Mouse (Mus musculus): Measurements from ENCODE around the gene Cerkl. TPM values are rescaled to one million over a fixed set of nuclear protein-coding genes. Genes with fewer than 3 reads are reported as not detected.

Gene Cerkl
- total and polyA plus RNA-seq, 2 experiments from 2014 or later, result 1.4 TPM; not detected in 1

DNA sequence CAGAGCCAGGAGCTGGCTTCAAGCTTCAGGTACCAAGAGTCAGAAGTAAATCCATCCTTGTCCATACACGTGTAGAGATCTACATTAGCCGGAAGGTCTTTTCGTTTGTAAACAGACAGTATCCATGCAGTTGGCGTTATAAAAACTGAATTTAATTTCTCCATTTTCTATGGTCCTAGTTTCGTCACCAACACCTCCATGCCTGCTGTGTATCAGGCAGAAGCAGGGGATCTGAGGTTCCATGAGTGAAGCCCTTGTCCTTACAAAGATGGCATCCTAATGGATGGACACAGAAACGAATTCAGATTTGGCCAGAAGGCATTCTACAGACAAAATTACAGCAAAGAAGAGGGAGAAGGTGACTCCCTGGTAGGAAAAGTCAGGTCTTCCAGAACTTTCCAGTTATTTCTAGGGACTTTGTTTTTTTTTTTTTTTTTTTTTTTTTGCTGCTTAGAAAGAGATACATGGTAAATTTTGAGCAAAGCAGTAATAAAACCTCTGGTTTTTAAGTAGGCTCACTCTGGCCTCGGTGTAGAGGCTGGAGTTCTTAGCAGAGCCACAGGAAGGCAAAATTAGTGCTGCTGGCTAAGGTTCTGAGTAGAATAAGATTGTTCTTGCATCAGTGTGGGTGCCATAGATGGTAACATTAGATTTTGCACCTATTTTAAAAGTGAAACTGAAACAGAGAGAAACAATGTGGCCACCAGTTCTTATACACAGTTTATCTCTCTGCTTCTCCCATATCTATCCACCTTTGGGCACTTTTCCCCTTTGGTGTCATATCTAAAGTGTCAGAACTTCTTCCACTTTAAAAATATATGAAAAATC, 85.0 kb downstream of the Cerkl start:
- H3K36me3 ChIP-seq (replicated peaks; ENCODE audit: control insufficient read depth, insufficient read depth, low read length), result no peaks in the 10 kb centered on the region
- no peak overlapping the region for H3K9ac ChIP-seq (replicated peaks; ENCODE audit: low read depth, low read length)
- no peak overlapping the region for H3K27ac ChIP-seq (ENCODE audit: low read depth)
- 81% methylated on average over 7 of the region's 7 CpGs for WGBS
- no peaks in the 10 kb centered on the region for H3K9me3 ChIP-seq (replicated peaks; ENCODE audit: control insufficient read depth, low read length)
- no peak for TF ChIP-seq CTCF (IDR thresholded peaks at IDR 0.05; ENCODE audit: low read depth)
- TF ChIP-seq EP300 (IDR thresholded peaks at IDR 0.05; ENCODE audit: low read depth), result no peak
- H3K4me1 ChIP-seq (ENCODE audit: control insufficient read depth, insufficient read depth), result no peaks in the 10 kb centered on the region
- H3K4me2 ChIP-seq (ENCODE audit: low read depth, low read length), result no peak overlapping the region
- no peaks in the 10 kb centered on the region for H3K27me3 ChIP-seq (ENCODE audit: control insufficient read depth, insufficient read depth, low read length)
- DNase-seq (ENCODE audit: low spot score), result no peak
- H3K4me3 ChIP-seq (ENCODE audit: low read depth, low read length), result no peak overlapping the region
- ATAC-seq (ENCODE audit: insufficient read depth, low read depth), result no peak

DNA sequence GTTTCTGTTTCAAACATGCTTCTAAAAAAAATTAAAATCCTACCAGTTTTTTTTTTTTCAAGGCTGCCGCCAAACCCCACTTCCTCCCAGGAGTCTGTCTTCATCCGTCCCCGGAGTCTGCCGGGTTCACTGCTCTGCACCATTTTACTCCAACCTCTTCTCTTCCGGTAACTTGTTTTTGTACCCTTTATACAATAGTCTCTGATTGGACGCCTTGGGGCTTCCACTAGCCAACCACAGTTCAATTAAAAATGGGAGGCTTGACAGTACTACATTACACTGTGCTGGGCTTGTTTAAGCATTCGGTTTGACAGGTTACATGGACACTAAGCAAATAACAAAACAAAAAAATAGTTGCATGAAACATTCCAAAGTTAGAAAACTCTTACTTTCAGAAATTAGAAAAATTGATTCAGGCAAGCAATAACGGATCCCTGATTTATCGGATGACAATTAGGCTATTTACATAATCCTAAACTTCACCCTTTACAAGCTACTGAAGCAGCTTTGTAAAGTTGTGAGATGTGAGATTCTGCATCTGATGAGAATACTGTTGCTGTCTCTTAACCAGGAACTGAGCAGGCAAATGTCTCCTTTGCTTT, 85.8 kb downstream of the Cerkl start:
- H3K9me3 ChIP-seq (replicated peaks; ENCODE audit: control insufficient read depth, low read length), result no peaks in the 10 kb centered on the region
- DNase-seq (ENCODE audit: low spot score) (peak; percentile 7), ATAC-seq (ENCODE audit: insufficient read depth, low read depth) (0 out of 2 replicates have a peak, but pooled peaks have one; percentile 60)
- no peaks in the 10 kb centered on the region for H3K27me3 ChIP-seq (ENCODE audit: control insufficient read depth, insufficient read depth, low read length)
- TF ChIP-seq EP300 (IDR thresholded peaks at IDR 0.05; ENCODE audit: low read depth), result no peak
- no peak for TF ChIP-seq CTCF (IDR thresholded peaks at IDR 0.05; ENCODE audit: low read depth)
- H3K4me3 ChIP-seq (ENCODE audit: low read depth, low read length), result peak overlapping the region; percentile 26
- H3K36me3 ChIP-seq (replicated peaks; ENCODE audit: control insufficient read depth, insufficient read depth, low read length), result no peaks in the 10 kb centered on the region
- 65% methylated on average over 9 of the region's 9 CpGs for WGBS
- peak overlapping the region; percentile 42 for H3K4me2 ChIP-seq (ENCODE audit: low read depth, low read length)
- no peaks in the 10 kb centered on the region for H3K4me1 ChIP-seq (ENCODE audit: control insufficient read depth, insufficient read depth)
- H3K27ac ChIP-seq (ENCODE audit: low read depth), result no peak overlapping the region
- H3K9ac ChIP-seq (replicated peaks; ENCODE audit: low read depth, low read length), result no peak overlapping the region

DNA sequence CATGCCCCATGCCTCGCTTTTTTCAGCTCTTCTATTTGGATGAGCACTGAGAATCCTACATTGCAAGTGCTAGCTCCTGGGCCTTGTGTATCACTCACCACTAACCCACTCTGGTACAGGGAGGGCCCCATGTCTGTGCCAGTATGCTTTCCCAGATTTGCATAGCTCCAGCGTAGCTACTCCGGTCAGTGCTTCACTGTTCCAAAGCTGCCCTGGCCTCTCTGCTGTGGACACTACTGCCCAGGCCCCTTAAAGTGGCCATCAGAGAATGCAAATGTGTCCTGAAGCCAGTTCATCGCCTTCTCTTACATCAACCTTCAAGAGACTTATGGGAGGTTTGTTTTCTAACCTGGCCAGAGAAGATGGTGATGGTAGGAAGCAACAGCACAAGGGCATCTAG, 86.7 kb downstream of the Cerkl start:
- Histone ChIP-seq H3K9me3 (replicated peaks; ENCODE audit: control insufficient read depth, low read length) (no peaks in the 10 kb centered on the region), H3K27me3 (ENCODE audit: control insufficient read depth, insufficient read depth, low read length) (no peaks in the 10 kb centered on the region), H3K4me3 (ENCODE audit: low read depth, low read length) (no peak overlapping the region), H3K36me3 (replicated peaks; ENCODE audit: control insufficient read depth, insufficient read depth, low read length) (no peaks in the 10 kb centered on the region), H3K27ac (ENCODE audit: low read depth) (no peak overlapping the region), H3K9ac (replicated peaks; ENCODE audit: low read depth, low read length) (no peak overlapping the region), H3K4me2 (ENCODE audit: low read depth, low read length) (peak overlapping the region; percentile 42; the same call in 1 of the 2 replicates), H3K4me1 (ENCODE audit: control insufficient read depth, insufficient read depth) (no peaks in the 10 kb centered on the region)
- 85% methylated on average over 4 of the region's 4 CpGs for WGBS
- ATAC-seq (ENCODE audit: insufficient read depth, low read depth) (no peak), DNase-seq (ENCODE audit: low spot score) (no peak)
- TF ChIP-seq CTCF (IDR thresholded peaks at IDR 0.05; ENCODE audit: low read depth) (no peak), EP300 (IDR thresholded peaks at IDR 0.05; ENCODE audit: low read depth) (no peak)

DNA sequence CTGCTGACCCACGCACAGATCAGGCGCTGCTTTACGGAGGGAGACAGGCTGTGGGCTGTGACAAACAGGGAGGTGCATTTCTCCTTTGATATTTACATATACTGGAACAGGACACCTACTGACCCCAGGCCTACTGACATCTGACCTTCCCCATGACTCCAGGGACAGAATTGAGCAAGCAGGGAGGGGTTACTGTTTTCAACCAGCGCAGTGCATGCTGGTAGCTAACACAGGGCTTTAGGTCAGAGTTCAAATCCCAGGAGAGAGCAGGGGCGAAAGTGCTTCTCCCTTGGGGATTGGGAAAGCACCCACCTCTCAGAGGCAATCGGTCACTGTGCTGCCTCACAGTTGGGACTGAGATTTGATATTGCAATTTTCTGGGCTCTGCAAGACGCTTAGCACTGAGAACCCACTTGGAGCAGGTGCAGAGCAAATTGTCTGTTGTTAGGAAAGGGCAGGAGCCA, 87.5 kb downstream of the Cerkl start:
- ATAC-seq (ENCODE audit: insufficient read depth, low read depth) (no peak), DNase-seq (ENCODE audit: low spot score) (no peak)
- Histone ChIP-seq H3K27ac (ENCODE audit: low read depth) (no peak overlapping the region), H3K4me1 (ENCODE audit: control insufficient read depth, insufficient read depth) (no peaks in the 10 kb centered on the region), H3K36me3 (replicated peaks; ENCODE audit: control insufficient read depth, insufficient read depth, low read length) (no peaks in the 10 kb centered on the region), H3K4me3 (ENCODE audit: low read depth, low read length) (no peak overlapping the region), H3K4me2 (ENCODE audit: low read depth, low read length) (no peak overlapping the region), H3K9me3 (replicated peaks; ENCODE audit: control insufficient read depth, low read length) (no peaks in the 10 kb centered on the region), H3K9ac (replicated peaks; ENCODE audit: low read depth, low read length) (no peak overlapping the region), H3K27me3 (ENCODE audit: control insufficient read depth, insufficient read depth, low read length) (no peaks in the 10 kb centered on the region)
- WGBS, result 79% methylated on average over 7 of the region's 7 CpGs
- TF ChIP-seq EP300 (IDR thresholded peaks at IDR 0.05; ENCODE audit: low read depth) (no peak), CTCF (IDR thresholded peaks at IDR 0.05; ENCODE audit: low read depth) (no peak)

DNA sequence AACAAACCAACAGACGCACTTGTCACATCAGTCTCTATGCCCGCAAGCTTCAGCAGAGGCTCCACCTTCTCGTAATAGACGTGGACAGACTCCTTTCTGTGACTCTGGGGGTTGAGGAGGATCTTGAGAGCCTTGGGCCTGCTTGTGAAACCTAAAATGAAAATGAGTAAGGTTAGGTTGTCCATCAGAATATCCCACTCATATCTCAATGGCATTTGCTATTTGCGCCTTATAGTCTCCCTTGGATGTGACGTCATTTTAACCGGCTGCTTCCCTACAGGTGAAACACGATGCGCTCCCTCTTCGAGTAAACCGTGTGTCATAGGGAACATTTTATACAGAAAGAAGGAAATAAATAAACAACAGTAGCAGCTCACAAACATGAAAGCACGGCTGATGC, 87.9 kb downstream of the Cerkl start:
- no peaks in the 10 kb centered on the region for H3K27me3 ChIP-seq (ENCODE audit: control insufficient read depth, insufficient read depth, low read length)
- no peak for DNase-seq (ENCODE audit: low spot score)
- H3K9me3 ChIP-seq (replicated peaks; ENCODE audit: control insufficient read depth, low read length), result no peaks in the 10 kb centered on the region
- H3K36me3 ChIP-seq (replicated peaks; ENCODE audit: control insufficient read depth, insufficient read depth, low read length), result no peaks in the 10 kb centered on the region
- no peak overlapping the region for H3K9ac ChIP-seq (replicated peaks; ENCODE audit: low read depth, low read length)
- H3K4me1 ChIP-seq (ENCODE audit: control insufficient read depth, insufficient read depth), result no peaks in the 10 kb centered on the region
- no peak overlapping the region for H3K27ac ChIP-seq (ENCODE audit: low read depth)
- WGBS, result 91% methylated on average over 12 of the region's 12 CpGs
- ATAC-seq (ENCODE audit: insufficient read depth, low read depth), result no peak
- TF ChIP-seq CTCF (IDR thresholded peaks at IDR 0.05; ENCODE audit: low read depth), result no peak
- no peak for TF ChIP-seq EP300 (IDR thresholded peaks at IDR 0.05; ENCODE audit: low read depth)
- no peak overlapping the region for H3K4me3 ChIP-seq (ENCODE audit: low read depth, low read length)
- H3K4me2 ChIP-seq (ENCODE audit: low read depth, low read length), result no peak overlapping the region

Data from heart, postnatal 0 days (tissue).